Mouse (Mus musculus): ENCODE results near the gene Wee1. TPM values are rescaled to one million over a fixed set of nuclear protein-coding genes. Genes with fewer than 3 reads are reported as not detected.
"Not testable (repeated sequence)": the region's sequence is repeated elsewhere in the genome, so short reads cannot be mapped to it uniquely, and the experiment has no call there.

Gene Wee1
- polyA plus RNA-seq, 1 experiment from 2014 or later, result 35.7 TPM

DNA sequence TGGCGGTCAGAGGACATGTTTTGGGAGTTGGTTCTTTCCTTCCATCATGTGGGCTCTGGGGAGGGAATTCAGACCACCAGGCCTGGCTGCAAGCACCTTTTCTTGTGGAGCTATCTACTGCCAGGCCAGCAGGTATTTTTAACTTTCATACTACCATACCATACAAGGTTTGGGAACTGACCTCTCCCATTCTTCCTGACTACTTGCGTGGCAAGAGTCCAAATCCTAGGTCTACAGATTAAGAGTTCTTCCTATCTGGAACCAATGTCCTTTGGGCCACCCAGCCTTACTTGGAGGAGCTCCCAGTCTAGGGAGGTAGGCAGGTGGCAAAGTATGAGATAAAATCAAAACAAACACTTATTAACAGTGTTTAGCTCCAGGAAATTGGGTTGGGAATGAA lies 3.4 kb upstream of the Wee1 start:
- WGBS, result 86% methylated on average over 2 of the region's 2 CpGs
- Histone ChIP-seq H3K4me3 (ENCODE audit: low read length) (no peak overlapping the region), H3K27ac (ENCODE audit: low read depth, low read length) (no peak overlapping the region), H3K4me1 (ENCODE audit: control insufficient read depth, insufficient read depth, low read length) (no peaks in the 10 kb centered on the region), H3K9ac (ENCODE audit: low read depth, low read length) (no peak overlapping the region), H3K9me3 (ENCODE audit: control insufficient read depth, low read length) (no peaks in the 10 kb centered on the region), H3K4me2 (replicated peaks; ENCODE audit: low read depth, low read length) (no peak overlapping the region), H3K36me3 (ENCODE audit: control insufficient read depth, insufficient read depth, low read length) (no peaks in the 10 kb centered on the region), H3K27me3 (ENCODE audit: control insufficient read depth, insufficient read depth, low read length) (no peaks in the 10 kb centered on the region)
- no peak for ATAC-seq (ENCODE audit: low FRiP score, low TSS enrichment)

- Histone ChIP-seq H3K4me3 (ENCODE audit: low read length) (peak overlapping the region; percentile 97; the same call in 1 of the 2 replicates), H3K9ac (ENCODE audit: low read depth, low read length) (no peak overlapping the region), H3K36me3 (ENCODE audit: control insufficient read depth, insufficient read depth, low read length) (no peaks in the 10 kb centered on the region)
Observed at GRCm38 (mm10) chr7:110120157-110120784, 1.6 kb upstream of the Wee1 start.

DNA sequence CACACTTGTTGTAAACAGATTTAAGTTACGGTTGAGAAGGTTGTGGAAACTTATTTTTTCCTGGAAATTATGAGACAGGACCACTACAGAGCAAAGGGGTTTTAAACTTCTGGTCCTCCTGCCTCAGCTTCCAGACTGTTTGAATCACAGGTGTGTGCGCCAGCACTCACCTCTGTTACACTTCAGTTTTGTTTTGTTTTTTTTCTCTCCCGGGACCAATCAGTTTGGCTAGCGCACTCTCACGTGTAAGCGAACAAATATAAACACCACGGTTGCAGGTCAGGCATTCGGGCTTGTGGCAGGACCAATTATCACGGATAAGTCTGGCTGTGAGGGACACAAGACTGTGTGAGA lies 707 bp upstream of the Wee1 start:
- H3K9ac ChIP-seq (ENCODE audit: low read depth, low read length), result peak overlapping the region; percentile 97
- H3K27ac ChIP-seq (ENCODE audit: low read depth, low read length), result peak overlapping the region; percentile 85
- no peaks in the 10 kb centered on the region for H3K27me3 ChIP-seq (ENCODE audit: control insufficient read depth, insufficient read depth, low read length)
- 3% methylated on average over 9 of the region's 9 CpGs for WGBS
- H3K4me2 ChIP-seq (replicated peaks; ENCODE audit: low read depth, low read length), result peak overlapping the region; percentile 79
- H3K4me1 ChIP-seq (ENCODE audit: control insufficient read depth, insufficient read depth, low read length), result peaks cover 8% of the 10 kb centered on the region
- peaks cover 1% of the 10 kb centered on the region; the same call in 1 of the 2 replicates for H3K36me3 ChIP-seq (ENCODE audit: control insufficient read depth, insufficient read depth, low read length)
- H3K4me3 ChIP-seq (ENCODE audit: low read length), result peak overlapping the region; percentile 97
- no peak for ATAC-seq (ENCODE audit: low FRiP score, low TSS enrichment)
- H3K9me3 ChIP-seq (ENCODE audit: control insufficient read depth, low read length), result no peaks in the 10 kb centered on the region

More at GRCm38 (mm10) chr7:110120157-110120784, 1.6 kb upstream of the Wee1 start:
- H3K4me1 ChIP-seq (ENCODE audit: control insufficient read depth, insufficient read depth, low read length), result peaks cover 5% of the 10 kb centered on the region
- no peaks in the 10 kb centered on the region for H3K9me3 ChIP-seq (ENCODE audit: control insufficient read depth, low read length)
- H3K27ac ChIP-seq (ENCODE audit: low read depth, low read length), result no peak overlapping the region
- no peak for ATAC-seq (ENCODE audit: low FRiP score, low TSS enrichment)
- no peaks in the 10 kb centered on the region for H3K27me3 ChIP-seq (ENCODE audit: control insufficient read depth, insufficient read depth, low read length)
- 85% methylated on average over 2 of the region's 2 CpGs for WGBS
- no peak overlapping the region; the same call in 1 of the 2 replicates for H3K4me2 ChIP-seq (replicated peaks; ENCODE audit: low read depth, low read length)

DNA sequence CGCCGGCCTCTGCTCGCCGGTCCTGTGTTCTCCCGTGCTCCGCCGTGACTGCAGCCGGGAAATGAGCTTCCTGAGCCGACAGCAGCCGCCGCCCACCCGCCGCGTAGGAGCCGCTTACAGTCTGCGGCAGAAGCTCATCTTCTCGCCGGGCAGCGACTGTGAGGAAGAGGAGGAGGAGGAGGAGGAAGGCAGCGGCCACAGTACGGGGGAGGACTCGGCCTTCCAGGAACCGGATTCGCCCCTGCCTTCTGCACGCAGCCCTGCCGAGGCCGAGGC lies 381 bp downstream of the Wee1 start:
- peaks cover 11% of the 10 kb centered on the region for H3K36me3 ChIP-seq (ENCODE audit: control insufficient read depth, insufficient read depth, low read length)
- WGBS, result under 1% methylated on average over 23 of the region's 27 CpGs
- peak overlapping the region; percentile 97 for H3K27ac ChIP-seq (ENCODE audit: low read depth, low read length)
- H3K27me3 ChIP-seq (ENCODE audit: control insufficient read depth, insufficient read depth, low read length), result no peaks in the 10 kb centered on the region
- no peaks in the 10 kb centered on the region for H3K9me3 ChIP-seq (ENCODE audit: control insufficient read depth, low read length)
- H3K4me1 ChIP-seq (ENCODE audit: control insufficient read depth, insufficient read depth, low read length), result peaks cover 8% of the 10 kb centered on the region
- peak overlapping the region; percentile 97 for H3K4me3 ChIP-seq (ENCODE audit: low read length)
- H3K9ac ChIP-seq (ENCODE audit: low read depth, low read length), result peak overlapping the region; percentile 97
- H3K4me2 ChIP-seq (replicated peaks; ENCODE audit: low read depth, low read length), result peak overlapping the region; percentile 79
- ATAC-seq (ENCODE audit: low FRiP score, low TSS enrichment), result no peak

DNA sequence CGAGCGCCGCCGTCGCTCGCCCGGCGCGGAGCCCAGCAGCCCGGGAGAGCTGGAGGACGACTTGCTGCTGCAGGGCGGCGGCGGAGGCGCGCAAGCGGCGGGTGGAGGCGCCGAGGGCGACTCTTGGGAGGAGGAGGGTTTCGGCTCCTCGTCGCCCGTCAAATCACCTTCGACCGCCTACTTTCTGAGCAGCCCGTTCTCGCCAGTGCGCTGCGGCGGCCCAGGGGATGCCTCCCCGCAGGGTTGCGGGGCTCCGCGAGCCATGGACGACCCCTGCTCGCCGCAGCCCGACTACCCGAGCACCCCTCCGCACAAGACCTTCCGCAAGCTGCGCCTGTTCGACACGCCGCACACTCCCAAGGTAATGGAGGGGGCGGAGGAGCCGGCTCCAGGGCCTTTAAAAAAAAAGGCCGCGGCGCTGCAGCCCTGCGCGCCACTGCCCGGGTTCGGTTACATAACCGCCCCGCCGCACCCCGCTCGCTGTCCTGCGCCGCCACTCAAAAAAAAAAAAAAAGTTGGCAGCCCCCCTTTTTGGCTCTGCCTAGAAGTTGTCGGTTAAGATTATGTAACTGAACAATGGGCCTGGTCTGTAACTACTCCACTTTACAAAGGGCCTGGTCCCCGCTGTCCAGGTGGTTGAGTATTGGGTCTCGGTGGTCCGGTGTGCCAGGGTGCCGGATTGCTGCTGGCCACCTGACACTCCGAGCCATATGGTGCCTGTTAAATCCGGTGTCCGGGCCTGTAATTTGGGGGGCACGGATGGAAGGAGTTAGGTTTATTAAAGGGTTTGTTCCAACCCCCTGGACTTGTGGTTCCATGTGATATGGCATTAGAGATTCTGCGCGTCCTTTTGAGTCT lies 948 bp downstream of the Wee1 start:
- peaks cover 17% of the 10 kb centered on the region for H3K36me3 ChIP-seq (ENCODE audit: control insufficient read depth, insufficient read depth, low read length)
- H3K27ac ChIP-seq (ENCODE audit: low read depth, low read length), result peak overlapping the region; percentile 97
- no peaks in the 10 kb centered on the region for H3K9me3 ChIP-seq (ENCODE audit: control insufficient read depth, low read length)
- peak overlapping the region; percentile 79 for H3K4me2 ChIP-seq (replicated peaks; ENCODE audit: low read depth, low read length)
- H3K4me3 ChIP-seq (ENCODE audit: low read length), result peak overlapping the region; percentile 97
- H3K4me1 ChIP-seq (ENCODE audit: control insufficient read depth, insufficient read depth, low read length), result peaks cover 8% of the 10 kb centered on the region
- peak; percentile 17; the same call in 1 of the 2 replicates for ATAC-seq (ENCODE audit: low FRiP score, low TSS enrichment)
- H3K27me3 ChIP-seq (ENCODE audit: control insufficient read depth, insufficient read depth, low read length), result no peaks in the 10 kb centered on the region
- H3K9ac ChIP-seq (ENCODE audit: low read depth, low read length), result peak overlapping the region; percentile 97
- under 1% methylated on average over 62 of the region's 74 CpGs for WGBS

DNA sequence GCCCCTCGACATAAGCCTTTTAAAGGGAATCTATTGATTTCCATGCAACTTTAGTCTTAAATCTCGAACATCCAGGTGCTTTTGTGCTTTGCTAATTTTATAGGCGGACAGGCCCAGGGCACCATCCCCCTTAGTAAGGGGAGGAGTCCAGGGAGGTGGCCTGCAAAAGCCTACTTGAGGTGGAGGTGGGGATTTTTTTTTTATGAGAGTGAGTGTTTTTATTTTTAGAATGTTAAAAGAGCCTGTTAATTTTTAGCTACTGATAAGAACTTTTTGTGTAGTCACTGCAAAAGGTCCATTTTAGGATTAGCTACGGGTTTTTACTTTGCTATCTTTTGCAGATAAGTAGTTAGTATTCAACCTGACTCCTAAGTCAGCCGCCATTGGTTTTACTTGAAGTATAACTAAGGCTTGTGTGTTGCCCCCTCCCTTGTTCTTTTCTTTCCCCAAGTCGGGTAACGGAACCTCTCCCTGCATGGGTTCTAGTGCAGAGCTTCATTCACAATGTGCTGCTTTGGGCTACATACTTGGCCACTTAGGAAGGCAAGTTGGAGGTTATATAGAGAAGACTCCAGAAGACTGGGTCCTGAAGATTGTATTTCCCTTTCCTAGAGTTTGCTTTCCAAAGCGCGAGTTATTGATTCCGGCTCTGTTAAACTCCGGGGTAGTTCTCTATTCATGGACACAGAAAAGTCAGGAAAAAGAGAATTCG lies 2.2 kb downstream of the Wee1 start:
- 38% methylated on average over 12 of the region's 12 CpGs for WGBS
- Histone ChIP-seq H3K4me2 (replicated peaks; ENCODE audit: low read depth, low read length) (peak overlapping the region; percentile 79), H3K4me1 (ENCODE audit: control insufficient read depth, insufficient read depth, low read length) (peaks cover 8% of the 10 kb centered on the region)

DNA sequence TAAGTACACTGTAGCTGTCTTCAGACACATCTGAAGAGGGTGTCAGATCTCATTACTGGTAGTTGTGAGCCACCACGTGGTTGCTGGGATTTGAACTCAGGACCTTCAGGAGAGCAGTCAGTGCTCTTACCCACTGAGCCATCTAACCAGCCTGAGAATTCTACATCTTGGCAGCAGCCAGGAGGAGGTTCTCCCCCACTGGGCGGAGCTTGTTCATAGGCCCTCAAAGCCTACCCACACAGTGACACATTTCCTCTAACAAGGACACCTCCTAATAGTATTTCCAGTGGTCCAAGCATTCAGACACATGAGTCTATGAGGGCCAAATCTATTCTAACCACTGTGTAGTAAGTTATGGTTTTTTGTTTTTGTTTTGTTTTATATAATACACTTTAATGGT lies 6.7 kb downstream of the Wee1 start:
- Histone ChIP-seq H3K4me2 (replicated peaks; ENCODE audit: low read depth, low read length) (no peak overlapping the region), H3K4me1 (ENCODE audit: control insufficient read depth, insufficient read depth, low read length) (peaks cover 8% of the 10 kb centered on the region), H3K9ac (ENCODE audit: low read depth, low read length) (no peak overlapping the region), H3K27me3 (ENCODE audit: control insufficient read depth, insufficient read depth, low read length) (no peaks in the 10 kb centered on the region), H3K9me3 (ENCODE audit: control insufficient read depth, low read length) (no peaks in the 10 kb centered on the region), H3K36me3 (ENCODE audit: control insufficient read depth, insufficient read depth, low read length) (peaks cover 72% of the 10 kb centered on the region), H3K4me3 (ENCODE audit: low read length) (no peak overlapping the region), H3K27ac (ENCODE audit: low read depth, low read length) (no peak overlapping the region)
- ATAC-seq (ENCODE audit: low FRiP score, low TSS enrichment), result no peak
- 86% methylated on average over 2 of the region's 2 CpGs for WGBS

More for the DNA sequence above, 2.2 kb downstream of the Wee1 start:
- Histone ChIP-seq H3K27me3 (ENCODE audit: control insufficient read depth, insufficient read depth, low read length) (no peaks in the 10 kb centered on the region), H3K27ac (ENCODE audit: low read depth, low read length) (peak overlapping the region; percentile 24; the same call in 1 of the 2 replicates), H3K4me3 (ENCODE audit: low read length) (peak overlapping the region; percentile 97), H3K9ac (ENCODE audit: low read depth, low read length) (peak overlapping the region; percentile 97; the same call in 1 of the 2 replicates), H3K36me3 (ENCODE audit: control insufficient read depth, insufficient read depth, low read length) (peaks cover 29% of the 10 kb centered on the region), H3K9me3 (ENCODE audit: control insufficient read depth, low read length) (no peaks in the 10 kb centered on the region)
- no peak for ATAC-seq (ENCODE audit: low FRiP score, low TSS enrichment)

DNA sequence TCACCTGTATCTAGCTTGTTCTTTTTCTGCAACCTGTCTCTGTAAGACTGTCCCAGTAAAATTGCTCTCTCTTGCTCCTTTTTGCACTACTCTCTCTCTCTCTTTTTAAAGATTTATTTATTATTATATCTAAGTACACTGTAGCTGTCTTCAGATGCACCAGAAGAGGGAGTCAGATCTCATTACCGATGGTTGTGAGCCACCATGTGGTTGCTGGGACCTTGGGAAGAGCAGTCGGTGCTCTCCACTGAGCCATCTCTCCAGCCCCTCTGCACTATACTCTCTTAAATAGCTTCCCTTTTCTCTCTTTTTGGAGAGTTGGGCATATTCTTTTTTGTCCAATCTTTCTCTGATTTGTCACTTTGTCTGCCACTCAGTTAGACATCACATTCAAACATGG lies 10.4 kb downstream of the Wee1 start:
- H3K27ac ChIP-seq (ENCODE audit: low read depth, low read length); H3K27me3 ChIP-seq (ENCODE audit: control insufficient read depth, insufficient read depth, low read length); H3K4me2 ChIP-seq (replicated peaks; ENCODE audit: low read depth, low read length); H3K4me1 ChIP-seq (ENCODE audit: control insufficient read depth, insufficient read depth, low read length); H3K4me3 ChIP-seq (ENCODE audit: low read length); H3K9ac ChIP-seq (ENCODE audit: low read depth, low read length); ATAC-seq (ENCODE audit: low FRiP score, low TSS enrichment); H3K9me3 ChIP-seq (ENCODE audit: control insufficient read depth, low read length): not testable (repeated sequence)
- 77% methylated on average over 2 of the region's 2 CpGs for WGBS
- peaks cover 95% of the 10 kb centered on the region for H3K36me3 ChIP-seq (ENCODE audit: control insufficient read depth, insufficient read depth, low read length)

DNA sequence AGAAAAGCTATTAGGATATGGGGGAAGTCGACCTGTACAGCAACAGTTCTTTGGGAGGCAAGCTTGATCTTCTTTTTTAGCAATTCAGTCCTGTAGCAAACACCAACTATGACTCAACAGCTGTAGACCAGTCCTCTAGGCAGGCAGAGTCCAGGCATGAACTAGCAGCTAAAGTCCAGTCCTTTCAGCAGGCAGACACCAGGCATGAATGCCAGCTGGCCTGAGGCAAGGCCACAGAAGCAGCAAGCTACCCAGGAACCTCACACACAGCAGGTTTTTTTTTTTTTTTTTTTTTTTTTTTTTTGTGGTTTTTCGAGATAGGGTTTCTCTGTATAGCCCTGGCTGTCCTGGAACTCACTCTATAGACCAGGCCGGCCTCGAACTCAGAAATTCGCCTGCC lies 12.1 kb downstream of the Wee1 start:
- Histone ChIP-seq H3K27ac (ENCODE audit: low read depth, low read length) (no peak overlapping the region), H3K9ac (ENCODE audit: low read depth, low read length) (no peak overlapping the region), H3K4me1 (ENCODE audit: control insufficient read depth, insufficient read depth, low read length) (no peaks in the 10 kb centered on the region), H3K36me3 (ENCODE audit: control insufficient read depth, insufficient read depth, low read length) (peaks cover 95% of the 10 kb centered on the region), H3K4me3 (ENCODE audit: low read length) (no peak overlapping the region), H3K4me2 (replicated peaks; ENCODE audit: low read depth, low read length) (no peak overlapping the region), H3K27me3 (ENCODE audit: control insufficient read depth, insufficient read depth, low read length) (no peaks in the 10 kb centered on the region), H3K9me3 (ENCODE audit: control insufficient read depth, low read length) (no peaks in the 10 kb centered on the region)
- no peak for ATAC-seq (ENCODE audit: low FRiP score, low TSS enrichment)
- 97% methylated on average over 5 of the region's 5 CpGs for WGBS
